Mouse (Mus musculus) adipocyte (in vitro differentiated cells): Measurements from ENCODE around the gene Tmed1.
"Not testable (repeated sequence)": the region's sequence is repeated elsewhere in the genome, so short reads cannot be mapped to it uniquely, and the experiment has no call there.

Experiments used
- DNase-seq: peaks from one replicate; pipeline ENCODE4 v3.0.0-alpha.2; 2016; ENCODE audit warnings: low spot score

Tmed1 gene

GRCm38 (mm10) chr9:21472913-21473312 lies 37.1 kb downstream of the Tmed1 start:
- no peak for DNase-seq

- peak; percentile 30 for DNase-seq
Observed at GRCm38 (mm10) chr9:21469032-21470024, 40.7 kb downstream of the Tmed1 start.

- not testable (repeated sequence) for DNase-seq
Observed at GRCm38 (mm10) chr9:21464565-21464928, 45.5 kb downstream of the Tmed1 start.

- peak; percentile 7 for DNase-seq
Observed at GRCm38 (mm10) chr9:21463766-21464564, 46.1 kb downstream of the Tmed1 start.

- DNase-seq = peak; percentile 28
Observed at GRCm38 (mm10) chr9:21463138-21463590, 46.9 kb downstream of the Tmed1 start.

- no peak for DNase-seq
Observed at GRCm38 (mm10) chr9:21460400-21460940, 49.6 kb downstream of the Tmed1 start.

- DNase-seq = no peak
Observed at GRCm38 (mm10) chr9:21458821-21459220, 51.2 kb downstream of the Tmed1 start.
